Mouse (Mus musculus) inflammation-experienced regulatory T-cells, adult 6 months (primary cell): ENCODE data around the gene Ttc7b. TPM values are rescaled to one million over a fixed set of nuclear protein-coding genes. Genes with fewer than 3 reads are reported as not detected.

Experiments
- ATAC-seq: one replicate; pipeline ENCODE4 v1.8.0; 2017
- polyA plus RNA-seq, 3 experiments: library from polyadenylated mRNA; unstranded; fragments of 100-300 nt; shearing (Covaris generic); gene quantifications; one replicate each; pipeline ENCODE4 v1.2.1; 2017

Ttc7b gene
- polyA plus RNA-seq, 3 experiments from 2014 or later = 3.7 to 4.3 (median 3.7) TPM

DNA sequence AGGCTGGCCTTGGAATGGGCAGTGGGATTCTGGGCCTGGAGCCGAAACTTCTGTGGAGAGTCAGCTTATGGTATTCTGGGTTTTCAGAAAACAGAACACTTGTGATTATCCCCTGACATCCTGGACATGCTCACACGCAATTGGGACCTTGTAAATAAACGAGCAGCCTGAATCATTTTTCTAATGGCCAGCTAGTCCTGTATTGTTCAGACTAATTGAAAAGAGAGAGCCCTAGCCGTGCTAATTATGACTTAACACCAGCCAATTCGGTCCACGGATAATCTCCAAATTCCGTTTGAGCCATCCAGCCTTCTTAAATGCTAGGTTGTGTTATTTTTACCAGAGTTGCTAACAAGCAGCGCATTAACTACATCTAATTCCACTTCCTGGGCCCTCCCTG is 112.5 kb downstream of the Ttc7b start:
- ATAC-seq = no peak

DNA sequence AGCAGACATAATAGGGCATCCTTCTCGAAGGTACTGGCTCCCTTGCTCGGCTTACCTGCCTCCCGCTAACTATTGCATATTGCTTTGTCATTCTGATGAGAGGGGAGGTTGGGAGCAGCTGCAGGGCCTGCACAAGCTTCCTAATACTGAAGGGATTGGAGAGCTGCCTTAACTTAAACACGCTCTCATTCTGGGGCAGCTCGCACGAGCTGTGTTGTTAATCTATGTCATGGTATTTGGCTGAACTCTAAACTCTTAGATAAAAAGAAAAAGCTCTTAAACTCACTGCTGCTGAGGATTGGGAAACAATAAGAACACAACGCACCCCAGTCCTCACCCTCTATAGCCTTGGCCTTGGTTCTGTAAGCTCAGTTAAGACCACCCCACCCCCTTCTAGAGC is 113.3 kb downstream of the Ttc7b start:
- ATAC-seq = no peak

DNA sequence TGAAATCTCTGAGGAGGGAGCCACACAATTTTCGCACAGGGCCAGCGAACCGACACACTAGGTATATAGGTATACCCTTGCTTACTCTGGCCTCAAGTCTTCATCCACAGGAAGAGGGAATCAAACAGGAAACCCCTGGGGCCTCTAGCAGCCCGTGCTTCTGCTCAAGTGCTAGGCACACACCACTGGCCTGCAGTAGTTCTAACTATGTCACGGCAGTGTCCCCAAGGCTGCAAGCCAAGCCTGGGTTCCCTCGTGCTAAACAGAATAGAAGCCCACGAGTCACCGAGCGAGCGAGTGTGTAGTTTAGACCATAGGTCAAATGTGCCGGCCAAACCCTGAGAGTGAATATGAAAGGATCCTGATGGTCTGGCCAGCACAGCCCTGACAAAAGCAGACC is 114.5 kb downstream of the Ttc7b start:
- ATAC-seq = no peak

DNA sequence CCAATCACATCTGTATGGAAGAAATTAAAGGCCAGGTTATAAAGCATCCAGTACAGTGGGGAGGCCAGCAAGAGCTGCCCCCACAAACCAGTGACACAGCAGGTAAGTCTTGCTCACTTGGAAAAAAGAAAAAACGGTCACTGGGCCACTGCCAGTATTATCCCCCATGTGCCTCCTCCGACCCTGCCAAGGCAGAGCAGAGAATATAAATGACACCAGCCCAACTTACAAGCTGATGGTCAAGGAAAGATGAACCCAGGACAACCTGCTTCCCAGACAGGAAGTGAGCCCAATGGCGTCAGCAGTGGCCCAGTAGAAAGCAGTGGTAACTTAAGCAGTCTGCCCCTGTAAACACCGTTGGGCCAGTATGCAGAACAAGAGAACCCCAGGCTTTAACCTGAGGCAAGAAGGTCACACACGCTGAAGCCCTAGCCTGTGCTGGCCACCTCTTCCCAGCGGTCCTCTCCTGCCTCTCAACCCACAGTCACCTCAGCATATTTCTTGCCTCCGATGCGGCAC is 115.1 kb downstream of the Ttc7b start:
- ATAC-seq = no peak

DNA sequence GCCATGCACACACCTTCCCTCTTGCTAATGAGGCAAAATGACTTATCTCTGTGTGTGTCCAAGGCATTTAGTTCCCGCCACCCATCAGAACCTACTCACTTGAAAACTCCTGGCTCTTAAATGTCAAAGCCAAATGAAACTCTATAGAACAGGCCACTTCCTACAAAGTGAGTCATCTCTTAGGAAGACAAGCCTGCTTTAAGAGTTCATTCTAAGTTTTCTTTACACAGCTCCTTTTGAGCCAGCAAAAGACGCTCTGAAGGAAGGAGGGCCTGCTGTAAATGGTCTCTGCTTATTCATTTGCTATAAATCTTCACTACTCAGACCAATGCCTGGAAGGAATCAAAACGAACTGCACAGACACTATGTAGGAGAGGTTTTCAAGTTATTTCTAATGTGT is 116.2 kb downstream of the Ttc7b start:
- no peak for ATAC-seq

DNA sequence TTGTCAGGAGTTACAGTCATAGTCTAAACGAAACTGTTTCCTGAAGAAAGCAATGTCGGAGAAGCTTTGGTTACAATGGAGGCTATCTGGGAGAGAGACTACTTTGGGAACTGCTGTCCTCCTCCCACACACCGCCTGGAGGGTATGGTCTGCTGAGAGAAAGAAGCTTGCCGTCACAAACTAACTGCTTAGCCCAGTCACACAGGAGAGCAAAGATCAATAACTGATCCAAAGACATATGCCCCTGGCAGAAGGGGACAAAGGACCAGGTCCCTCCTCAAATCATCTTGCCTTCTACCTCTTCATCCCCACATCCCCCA is 117.7 kb downstream of the Ttc7b start:
- ATAC-seq = no peak

DNA sequence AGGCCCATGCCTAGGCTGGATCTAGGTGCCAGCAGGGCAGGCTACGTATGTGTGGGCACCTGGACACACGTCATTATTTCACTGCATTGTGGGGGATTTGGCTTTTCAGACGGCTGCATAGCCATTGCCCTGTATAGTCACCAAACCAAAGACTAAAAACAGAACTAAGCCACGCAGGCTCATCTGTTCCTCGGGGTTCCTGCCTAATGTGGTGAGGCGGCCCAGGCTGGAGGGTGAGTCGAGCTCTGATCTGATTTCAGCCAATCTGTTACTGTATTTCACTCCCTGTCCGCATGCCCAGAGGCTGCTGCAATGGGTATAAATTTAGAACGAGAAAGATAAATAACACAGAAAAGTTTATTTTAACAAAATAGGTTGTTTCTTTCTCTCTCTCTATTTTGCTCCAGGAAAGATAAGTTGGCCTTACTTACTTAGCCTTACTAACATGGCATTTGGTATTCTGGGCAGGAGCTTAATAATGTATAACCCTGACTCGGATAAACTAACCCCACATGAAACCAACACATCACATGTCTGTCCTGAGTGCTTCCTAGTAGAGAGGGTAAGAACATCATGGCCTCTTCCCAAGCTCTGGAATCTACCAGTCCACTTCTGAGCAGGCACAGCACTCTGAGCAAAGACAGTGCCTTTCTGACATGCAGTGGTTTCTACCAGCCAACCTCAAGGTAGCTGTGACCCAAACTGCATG is 118.2 kb downstream of the Ttc7b start:
- ATAC-seq = no peak

DNA sequence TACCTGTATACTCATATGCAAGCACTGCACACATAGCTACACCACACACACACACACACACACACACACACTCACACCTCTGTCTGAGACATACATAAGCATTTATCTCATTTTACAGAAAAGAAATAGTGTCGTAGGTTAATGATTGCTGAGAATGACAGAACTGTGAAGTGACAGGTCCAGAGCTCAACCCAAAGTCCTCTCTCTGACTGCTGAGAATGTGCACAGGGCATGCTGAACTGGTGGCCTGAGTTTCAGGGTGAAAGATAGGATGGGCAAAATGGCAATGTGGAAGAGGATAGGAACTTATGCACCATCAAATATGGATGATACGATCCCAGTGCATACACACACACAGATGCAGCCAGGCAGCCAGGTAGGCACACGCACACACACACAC is 120.5 kb downstream of the Ttc7b start:
- no peak for ATAC-seq

DNA sequence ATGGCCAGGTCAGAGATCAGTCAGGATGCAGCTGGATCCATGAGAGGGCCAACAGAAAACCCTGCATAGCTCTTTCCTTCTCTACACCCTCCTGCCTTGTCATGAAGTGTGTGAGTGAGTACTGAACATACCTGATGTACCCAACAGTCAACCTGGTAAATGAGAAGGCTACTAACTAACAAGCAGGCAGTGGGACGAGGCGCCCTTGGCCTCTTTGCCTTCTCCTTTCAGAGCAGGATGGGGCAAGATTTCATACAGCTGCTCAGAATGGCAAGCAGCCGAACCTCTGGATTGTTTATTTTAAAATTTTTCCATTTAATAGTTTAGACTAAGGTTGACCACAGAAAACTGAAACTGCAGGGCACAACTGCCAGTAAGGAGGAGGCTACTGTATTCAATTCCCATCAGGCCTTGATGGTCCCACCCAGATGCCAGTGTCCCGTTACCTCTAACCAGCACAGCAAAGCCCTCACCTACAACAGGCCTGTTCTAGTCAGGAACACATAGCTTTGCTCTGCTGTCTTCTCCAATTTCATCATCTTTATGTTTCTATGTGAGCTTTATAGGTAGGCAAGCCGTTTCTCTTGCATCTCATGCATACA is 121.4 kb downstream of the Ttc7b start:
- ATAC-seq = no peak

DNA sequence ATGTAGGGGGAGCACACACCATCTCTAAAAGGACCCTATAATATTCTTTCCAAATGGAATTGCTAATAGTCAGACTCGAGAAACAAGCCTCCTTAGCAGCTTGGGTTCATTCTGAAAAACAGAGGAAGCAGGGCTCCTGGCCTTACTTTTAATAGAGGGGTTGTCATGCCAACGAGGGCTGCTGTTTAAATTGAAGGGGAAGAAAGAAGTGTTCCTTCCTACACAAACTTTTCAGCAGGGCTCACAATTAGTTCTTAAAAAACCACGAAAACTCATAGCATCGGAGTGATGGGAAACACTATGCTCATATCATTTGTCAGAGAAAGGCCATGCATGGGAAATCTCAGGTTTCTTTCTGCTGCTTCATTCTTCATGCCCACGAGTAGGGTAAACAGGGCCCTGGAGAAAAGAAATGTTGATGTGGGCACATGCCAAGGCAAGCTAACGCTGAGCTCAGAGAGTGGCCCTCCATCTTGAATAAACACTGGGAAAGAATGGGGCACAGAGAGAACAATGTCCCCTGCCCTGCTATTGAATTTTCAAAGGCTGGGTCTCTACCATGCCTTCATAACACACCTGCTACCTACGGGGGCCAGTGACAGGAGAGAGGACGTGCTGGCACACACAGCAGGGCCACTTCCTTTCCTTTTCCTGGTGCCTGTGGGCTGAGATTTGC is 122.2 kb downstream of the Ttc7b start:
- ATAC-seq = no peak

DNA sequence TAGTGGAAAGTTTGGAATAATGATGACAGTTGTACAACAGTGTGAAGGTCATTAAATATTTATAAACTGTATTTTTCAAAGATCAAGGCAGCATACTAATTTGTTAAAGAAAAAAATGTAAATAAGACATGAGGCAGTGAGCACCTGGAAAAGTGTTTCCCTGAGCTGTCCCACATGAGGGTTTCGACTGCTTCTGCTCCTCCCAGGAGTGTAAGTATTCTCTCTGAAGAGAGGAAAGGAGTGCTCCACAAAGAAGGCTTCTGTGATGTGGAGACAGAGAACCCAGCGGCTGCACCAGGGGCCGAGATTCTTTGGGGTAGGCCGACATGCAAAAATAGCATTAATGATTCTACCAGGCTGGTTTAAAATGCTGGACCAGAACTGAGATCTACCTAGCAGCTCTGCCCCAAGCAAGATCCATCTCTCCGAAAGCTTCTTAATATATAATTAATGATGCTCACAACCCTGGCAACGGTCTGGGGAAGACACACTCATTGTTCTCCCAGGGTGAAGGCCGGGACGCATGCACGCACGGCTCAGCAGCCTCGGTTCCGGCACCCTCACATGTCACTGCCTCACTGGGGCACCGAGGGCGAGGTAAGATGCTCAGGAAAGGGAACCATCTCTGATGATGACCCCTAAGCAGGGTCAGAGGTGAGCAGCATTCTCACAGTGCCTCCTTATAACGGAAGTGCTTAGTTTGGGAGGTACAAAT is 123.0 kb downstream of the Ttc7b start:
- ATAC-seq = no peak

DNA sequence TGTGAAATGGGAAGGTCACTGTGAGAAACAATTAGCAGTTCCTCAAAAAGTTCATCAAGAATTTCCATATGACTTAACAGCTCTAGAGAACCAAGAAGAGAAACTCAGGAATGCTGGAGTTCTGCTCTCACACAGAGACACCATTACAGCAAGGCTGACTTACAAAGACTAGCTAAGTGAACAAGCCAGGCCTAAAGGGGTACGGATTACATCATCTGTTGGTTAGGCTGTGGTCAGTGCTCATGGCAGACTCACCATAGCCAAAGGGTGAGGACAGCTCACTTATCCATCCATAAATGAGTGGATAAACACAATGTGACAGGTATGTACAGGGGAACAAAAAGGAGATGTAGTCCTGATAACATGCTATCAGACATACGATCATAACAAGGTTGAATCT is 123.8 kb downstream of the Ttc7b start:
- no peak for ATAC-seq

DNA sequence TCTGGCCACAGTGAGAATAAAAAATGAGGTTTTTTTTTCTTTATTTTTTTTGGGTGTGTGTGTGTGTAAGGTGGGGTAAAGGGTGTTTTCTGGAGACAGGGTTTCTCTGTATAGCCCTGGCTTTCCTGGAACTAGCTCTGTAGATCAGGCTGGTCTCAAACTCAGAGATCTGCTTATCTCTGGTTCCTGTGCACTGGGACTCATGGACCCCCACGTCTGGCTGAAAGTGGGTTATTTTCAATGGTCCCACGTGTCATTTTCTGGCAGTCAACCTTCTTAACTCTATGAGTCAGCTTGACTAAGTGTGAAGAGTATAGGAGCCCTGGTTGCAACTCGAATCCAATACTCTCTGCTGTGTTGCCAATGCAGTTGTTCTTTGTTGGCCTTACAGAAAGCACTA is 127.1 kb downstream of the Ttc7b start:
- ATAC-seq = no peak

DNA sequence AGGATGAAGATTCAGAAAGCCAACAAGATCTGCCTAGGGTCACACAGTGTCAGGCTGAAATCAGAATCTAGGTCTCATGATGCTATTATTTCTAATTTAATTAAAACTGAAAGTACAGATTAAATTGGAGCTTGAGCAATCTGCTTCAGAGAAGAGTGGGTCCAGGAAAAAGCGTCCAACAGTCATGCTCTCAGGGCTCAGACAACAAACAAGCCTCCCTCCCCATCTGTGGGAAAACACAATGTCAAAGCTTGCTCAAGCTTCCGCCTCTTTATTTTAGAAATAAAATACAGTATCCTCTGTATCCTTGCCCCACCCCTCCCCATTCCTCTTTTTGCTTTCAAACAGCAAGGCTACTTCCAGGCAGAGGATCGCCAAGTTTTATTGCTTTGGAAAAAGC is 127.5 kb downstream of the Ttc7b start:
- ATAC-seq = no peak

DNA sequence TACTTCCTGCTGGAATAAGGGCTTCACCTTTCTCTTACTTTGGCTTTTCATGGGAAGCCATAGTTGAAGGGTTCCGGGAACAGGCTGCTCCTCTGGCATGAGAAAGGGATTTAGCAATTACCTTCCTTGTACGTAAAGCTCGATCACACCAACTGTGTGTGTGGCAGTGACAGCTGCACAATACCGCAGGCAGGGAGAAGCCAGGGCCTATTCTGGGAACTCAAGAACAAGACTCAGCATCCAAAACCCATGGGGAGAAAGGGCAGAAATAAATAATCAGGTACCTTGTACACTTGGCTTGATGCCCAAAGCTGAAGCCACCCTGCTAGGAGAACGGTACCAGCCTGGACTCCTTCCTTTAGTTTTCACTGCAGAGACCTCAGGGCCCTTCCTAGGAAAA is 128.2 kb downstream of the Ttc7b start:
- no peak for ATAC-seq

DNA sequence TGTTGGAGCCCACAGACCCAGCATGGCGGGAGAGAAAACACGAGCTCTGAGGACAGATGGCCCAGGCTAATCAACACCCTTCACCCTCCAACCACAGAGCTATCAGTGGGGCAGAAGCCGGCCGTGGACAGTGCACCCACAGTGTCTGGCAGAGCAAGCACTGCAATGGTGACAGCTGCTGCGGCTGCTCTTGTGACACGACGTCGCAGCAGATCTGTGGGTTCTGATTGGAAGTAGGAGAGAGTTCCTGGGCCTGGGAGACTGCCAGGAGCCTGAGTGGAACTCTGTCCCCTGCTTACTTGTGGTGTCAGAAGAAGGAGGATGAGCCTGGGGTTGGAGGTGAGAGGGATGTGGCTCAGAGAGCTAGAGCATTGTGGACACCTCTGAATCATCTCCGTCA is 128.7 kb downstream of the Ttc7b start:
- ATAC-seq = no peak

DNA sequence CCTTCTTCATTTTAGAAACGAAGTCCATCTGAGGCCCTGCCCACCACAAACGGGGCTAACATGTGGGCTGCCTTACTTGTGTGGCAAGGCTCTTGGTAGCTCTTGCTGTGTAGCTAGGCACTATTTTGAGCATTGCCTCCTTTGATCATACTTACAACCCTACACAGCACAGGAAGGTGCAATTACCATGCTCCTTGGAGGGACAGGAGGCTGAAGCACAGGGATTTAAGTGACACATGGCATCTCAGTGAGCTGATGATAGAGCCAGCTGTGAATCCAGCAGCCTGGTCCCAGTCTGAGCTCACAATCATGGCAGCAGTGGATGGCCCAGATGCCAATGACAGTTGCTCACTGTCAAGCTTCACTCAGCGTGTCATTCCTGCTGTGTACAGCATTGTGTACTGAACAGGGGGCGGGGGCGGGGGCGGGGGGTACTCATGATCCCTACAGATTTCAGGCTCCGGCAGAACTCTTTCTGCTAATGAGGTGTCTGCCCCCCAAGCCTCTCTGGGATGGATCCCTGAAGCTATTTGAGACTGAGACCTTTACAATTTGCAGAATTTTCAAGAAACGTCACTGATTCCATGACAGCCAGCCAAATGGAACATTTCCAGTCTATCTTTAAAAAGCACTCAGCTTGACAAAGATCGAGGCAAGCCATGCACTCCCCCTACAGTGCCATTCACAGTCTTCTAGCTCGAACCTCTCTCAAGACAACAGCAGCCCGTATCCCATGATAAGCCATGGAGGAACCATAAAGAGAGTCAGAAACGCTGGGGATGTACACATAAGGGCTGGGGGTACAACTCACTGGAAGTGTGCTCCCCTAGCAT is 130.5 kb downstream of the Ttc7b start:
- ATAC-seq = no peak

DNA sequence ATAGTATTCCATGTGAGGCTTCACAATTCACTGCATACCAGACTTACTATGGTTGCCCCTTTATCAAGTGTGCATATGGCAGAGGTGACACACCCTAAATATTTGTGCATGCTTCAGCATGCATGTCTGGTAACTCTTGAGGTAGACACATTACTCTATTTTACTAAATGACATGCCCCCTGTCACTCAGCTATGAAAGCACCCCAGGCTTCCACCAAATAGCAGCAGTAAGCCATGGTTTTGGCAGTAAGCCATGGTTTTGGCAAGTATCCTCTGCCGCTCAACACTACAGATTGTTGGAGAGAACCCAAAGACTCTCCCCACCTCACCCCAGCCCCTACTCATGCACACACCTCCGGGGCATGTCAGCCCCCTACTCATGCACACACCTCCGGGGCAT is 134.4 kb downstream of the Ttc7b start:
- no peak for ATAC-seq

DNA sequence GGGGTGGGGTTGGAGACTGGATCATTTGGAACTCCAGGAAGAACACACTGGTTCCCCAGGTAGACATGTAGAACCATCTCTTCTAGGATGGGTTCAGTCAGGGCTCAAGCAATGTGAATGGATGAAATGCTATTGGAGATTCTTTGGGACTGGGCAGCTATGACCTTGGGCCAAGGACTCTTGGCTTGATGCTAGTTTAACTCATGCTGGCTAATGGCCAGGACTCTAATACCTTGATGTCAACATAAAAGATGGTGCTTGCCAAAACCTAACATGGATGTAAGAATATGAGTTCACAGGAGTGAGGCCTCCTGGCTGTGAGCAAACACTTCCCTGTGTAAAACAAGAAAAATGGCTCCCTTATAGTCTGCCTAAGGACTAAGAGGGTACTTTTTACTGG is 138.1 kb downstream of the Ttc7b start:
- no peak for ATAC-seq

DNA sequence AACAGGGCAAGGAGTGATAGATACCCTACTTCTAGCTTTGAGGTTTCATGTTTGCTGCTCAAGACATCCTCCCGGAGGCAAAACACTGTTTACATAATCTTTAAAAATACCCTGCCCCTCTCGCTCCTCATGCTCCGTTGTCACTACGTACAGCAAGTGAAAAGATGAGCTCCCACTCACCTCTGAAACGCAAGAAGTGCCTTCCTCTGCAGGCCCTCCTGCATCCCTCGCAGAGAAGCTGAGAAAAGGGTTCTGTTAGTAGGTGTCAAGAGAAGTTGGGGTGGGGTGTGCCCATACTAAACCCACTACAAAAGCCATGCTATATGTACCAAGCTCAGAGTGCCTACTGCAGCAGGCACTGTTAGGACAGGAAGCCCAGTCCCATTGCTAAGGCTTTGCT is 138.7 kb downstream of the Ttc7b start:
- no peak for ATAC-seq

DNA sequence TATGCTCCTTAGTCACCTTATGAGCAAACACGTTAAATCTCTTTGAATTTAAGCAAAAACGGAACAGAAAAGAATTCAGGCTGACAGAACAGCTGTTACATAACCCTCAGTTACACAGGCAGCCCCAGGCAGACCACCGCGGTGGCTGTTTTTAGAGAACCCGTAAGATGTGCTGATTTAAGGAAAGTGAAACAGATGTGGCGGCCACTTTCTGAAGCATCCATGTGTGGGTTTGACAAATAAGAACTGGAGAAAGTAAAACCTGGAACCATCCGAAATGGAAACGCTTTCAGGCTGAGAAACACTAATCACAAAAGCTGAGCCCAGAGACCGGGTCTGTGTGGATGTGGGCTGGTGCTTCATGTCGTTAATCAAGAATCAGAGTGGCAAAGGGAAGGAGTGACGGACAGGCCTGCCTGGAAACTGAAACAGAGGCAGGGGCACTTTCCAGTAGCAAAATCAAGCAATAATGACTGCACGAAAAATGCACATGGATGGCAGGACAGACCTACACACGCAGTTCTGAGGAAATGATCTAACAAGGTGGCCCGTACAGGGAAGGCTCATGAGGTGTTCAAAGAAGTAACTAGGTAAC is 139.8 kb downstream of the Ttc7b start:
- ATAC-seq = no peak

DNA sequence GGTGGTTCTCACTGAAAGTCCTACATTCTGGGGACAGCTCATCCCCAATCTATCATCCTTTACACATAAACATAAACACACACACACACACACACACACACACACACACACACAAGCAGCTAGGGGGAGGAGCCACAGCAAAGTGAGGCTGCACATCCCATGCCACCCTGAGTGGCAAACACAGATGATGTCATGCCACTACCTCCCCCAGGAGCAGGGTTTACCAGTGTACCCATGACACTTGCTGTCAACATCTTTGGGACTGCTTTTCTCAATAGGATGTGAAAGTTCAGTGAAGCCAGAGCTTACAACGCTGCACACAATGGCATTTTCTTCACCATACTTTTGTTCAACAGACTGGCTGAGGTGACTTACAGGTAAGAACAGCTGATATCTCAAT is 140.8 kb downstream of the Ttc7b start:
- no peak for ATAC-seq
